Mouse (Mus musculus) frontal cortex, adult (tissue): ENCODE results near the gene Spink8.
"Not testable (repeated sequence)": the region's sequence is repeated elsewhere in the genome, so short reads cannot be mapped to it uniquely, and the experiment has no call there.

Source experiments
- ATAC-seq: cut with Nextera tagmentation; 2 replicates; pipeline ENCODE4 v1.9.2; 2017; ENCODE audit warnings: mild to moderate bottlenecking, moderate library complexity, mixed read lengths; ENCODE audit not compliant: low TSS enrichment

Spink8 gene

GRCm38 (mm10) chr9:109811980-109812379 lies at the start of gene Spink8:
Gene Spink8 (plus strand): TSS chr9:109812280.
- ATAC-seq = no peak

DNA sequence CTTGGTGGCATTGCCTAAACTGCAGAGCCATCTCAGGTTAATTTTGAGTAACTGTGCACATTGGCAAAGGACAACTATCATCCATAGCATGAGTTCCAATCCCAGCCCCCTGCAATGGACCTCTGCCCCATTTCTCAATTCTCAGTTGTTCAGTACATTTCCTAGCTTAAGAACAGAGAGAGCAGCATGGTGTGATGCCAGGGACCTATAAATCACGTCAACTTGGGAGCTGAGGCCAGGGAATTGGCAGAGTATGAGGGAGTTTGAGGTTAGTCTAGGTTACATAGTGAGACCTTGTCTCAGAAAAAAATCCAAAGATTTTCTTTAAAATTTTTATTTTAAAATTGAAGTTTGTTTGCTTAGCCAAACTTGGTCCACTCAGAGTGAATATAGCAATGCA lies 45.2 kb upstream of the Spink8 start:
- not testable (repeated sequence) for ATAC-seq

DNA sequence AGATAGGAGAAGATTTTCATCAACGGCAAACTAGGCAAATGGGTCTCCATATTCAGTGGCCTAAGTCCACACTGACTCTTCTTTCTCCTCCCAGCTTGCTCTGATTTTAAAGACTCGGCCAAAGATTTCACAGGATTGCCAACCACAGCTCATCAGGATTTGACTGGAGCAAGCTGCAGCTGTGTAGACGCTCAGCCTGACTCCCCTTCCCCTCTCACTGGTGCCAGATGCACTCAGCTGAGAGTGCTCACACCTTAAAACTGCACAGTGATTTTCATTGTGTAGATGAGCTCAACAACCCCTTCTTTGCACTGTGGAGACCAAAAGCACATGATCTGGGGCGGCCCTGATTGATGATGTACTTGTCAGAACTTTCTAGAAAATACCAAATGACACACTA lies 21.5 kb upstream of the Spink8 start, which contains the start of gene Fbxw27:
Gene Fbxw27, minus strand, starts transcription at position 101 of the 400 bp plus-strand sequence.
- not testable (repeated sequence) for ATAC-seq

- ATAC-seq = no peak
Measured at GRCm38 (mm10) chr9:109795221-109795620, 16.9 kb upstream of the Spink8 start.

DNA sequence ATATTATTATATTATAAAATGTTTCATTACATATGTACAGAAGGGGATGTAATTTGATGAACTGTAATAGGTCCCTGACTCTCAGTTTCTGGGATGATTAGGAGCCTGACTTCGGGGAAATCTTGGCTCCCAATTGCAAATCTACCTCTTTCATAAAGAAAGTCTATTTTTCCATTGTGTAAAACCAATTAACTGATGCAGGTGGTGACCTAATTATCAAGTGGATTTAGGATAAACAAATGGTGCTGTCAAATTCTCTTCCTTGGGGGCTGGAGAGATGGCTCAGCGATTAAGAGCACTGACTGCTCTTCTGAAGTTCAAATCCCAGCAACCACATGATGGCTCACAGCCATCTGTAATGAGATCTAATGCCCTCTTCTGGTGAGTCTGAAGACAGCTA lies 16.3 kb upstream of the Spink8 start:
- ATAC-seq = no peak

- 0 out of 2 replicates have a peak, but pooled peaks have one; percentile 50 for ATAC-seq
Measured at GRCm38 (mm10) chr9:109798051-109798450, 14.0 kb upstream of the Spink8 start.

DNA sequence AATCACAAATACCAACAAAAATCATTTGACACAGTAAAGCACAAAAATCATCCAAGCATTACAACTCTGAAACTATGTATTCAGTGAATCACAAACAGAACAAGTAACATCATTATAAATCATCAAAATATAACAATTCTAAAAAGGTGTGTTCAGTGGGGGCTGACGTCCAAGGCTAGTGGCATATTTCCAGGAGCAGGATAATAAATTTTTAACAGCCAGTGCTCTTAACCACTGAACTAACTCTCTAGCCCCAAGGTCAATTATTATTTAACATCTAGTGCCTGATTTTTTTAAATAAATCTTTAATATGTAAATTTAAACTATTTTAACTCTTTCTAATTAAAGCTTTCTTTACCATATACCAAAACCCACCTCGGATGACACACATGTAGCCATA lies 6.5 kb upstream of the Spink8 start:
- ATAC-seq = not testable (repeated sequence)

- no peak for ATAC-seq
Measured at GRCm38 (mm10) chr9:109806260-109806659, 5.8 kb upstream of the Spink8 start.

- ATAC-seq = no peak
Measured at GRCm38 (mm10) chr9:109806695-109807293, 5.3 kb upstream of the Spink8 start.

GRCm38 (mm10) chr9:109807898-109808297 lies 4.2 kb upstream of the Spink8 start:
- no peak for ATAC-seq

DNA sequence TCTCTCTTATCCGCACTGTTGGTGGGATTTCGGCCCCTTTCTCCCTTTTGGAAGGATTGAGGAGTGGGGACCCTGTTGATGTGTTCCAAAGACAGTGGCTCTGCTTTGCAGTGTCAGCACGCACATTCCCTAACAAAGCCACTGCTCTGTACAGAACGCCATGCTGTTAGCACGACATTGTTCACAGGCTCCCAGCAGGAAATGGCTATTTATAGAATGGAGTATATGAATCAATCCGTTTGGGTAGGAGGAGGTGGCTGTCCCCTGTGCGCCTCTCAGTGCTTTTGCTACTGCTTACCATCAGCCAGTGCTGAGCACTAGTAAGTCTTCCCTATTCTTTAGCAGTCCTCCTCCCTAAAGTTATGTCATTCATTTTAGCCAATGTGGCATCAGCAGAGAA lies 1.3 kb downstream of the Spink8 start:
- ATAC-seq = peak; percentile 92

DNA sequence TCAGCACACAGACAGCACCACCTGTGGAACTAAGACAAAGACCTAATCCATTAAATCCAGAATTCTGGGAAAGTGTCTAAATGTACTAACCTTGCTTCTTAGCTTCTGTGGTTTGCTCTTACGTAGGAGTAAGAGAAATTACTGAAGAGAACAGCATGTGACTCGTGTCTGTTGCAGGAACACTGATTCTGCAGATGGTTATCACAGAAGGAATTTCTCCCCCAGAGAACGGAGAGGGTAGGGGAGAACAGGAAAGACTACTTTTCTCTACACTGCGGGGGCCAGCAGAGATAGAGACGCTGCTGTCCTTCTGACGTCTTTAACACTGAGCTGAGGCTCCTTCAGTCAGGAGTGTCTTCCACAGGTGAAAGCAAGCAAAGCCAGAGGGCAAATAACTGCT lies 4.3 kb downstream of the Spink8 start:
- ATAC-seq = peak; percentile 38; the same call in 1 of the 2 replicates

DNA sequence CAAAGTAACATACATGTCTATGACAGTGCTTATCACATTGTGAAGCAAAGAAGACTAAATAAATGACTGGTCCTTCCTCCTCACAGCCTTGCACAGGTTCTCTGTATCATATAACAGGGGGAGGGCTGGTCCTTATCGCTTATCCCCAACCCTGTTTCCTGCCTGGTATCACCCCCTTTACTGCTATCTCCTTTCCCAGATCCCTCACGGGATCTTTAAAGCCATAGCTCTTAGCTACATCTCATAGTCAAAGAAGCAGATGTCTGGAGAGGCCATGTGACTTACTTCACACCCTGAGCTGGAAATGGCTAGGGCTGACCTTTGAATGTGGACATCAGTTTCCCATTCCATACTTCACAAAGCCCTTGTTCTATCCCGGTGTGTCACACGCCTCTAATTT lies 13.7 kb downstream of the Spink8 start:
- no peak for ATAC-seq

GRCm38 (mm10) chr9:109826181-109826580 lies 14.1 kb downstream of the Spink8 start:
- no peak for ATAC-seq

GRCm38 (mm10) chr9:109832391-109833087 lies 20.5 kb downstream of the Spink8 start, which contains the start of gene Nme6:
Gene Nme6 (plus strand): TSS chr9:109832749.
- peak; percentile 98 for ATAC-seq

GRCm38 (mm10) chr9:109833088-109833412 lies 21.0 kb downstream of the Spink8 start:
- no peak; the same call in none of the 2 replicates for ATAC-seq

GRCm38 (mm10) chr9:109849312-109849758 lies 37.3 kb downstream of the Spink8 start, which contains the start of gene Camp:
Gene Camp (minus strand): TSS chr9:109849617.
- no peak for ATAC-seq

DNA sequence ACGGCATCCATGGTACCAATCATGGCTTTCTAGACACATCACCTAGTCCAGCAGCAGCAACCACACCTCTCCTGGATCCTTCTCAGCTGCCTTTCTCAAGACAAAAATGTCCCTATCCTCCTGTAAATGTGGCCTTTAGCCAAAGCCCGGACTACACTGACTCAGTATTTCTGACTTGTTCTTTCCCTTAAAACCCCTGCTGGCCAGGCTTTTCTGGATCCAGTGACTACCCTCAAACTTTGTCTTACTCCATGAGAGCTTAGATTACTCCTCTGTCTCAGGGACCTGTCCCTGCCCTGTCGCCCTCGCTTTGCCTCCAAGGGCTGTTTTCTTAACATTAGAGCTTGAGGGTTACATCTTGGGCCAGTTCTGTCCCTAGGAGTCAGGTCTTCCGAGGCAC lies 38.0 kb downstream of the Spink8 start:
- ATAC-seq = no peak

- no peak for ATAC-seq
Measured at GRCm38 (mm10) chr9:109854341-109854740, 42.3 kb downstream of the Spink8 start.

DNA sequence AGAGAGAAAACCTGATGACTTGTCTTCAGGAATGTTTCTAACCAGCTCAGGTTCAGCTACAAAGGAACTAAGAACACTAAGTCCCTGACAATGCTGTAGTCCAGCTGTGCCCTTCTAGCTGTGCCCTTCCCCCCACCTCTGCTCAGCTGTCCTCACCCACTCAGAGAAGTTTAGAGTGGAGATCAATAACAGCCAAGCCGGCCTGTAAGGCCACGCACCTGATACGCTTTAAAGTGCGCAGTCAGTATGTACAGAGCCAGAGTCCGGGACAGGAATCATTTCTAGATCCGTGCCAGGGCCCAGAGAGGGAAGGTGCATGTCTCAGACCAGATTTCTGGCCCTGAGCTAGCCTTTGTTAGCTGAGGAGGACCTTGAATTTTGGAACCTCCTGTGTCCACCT lies 43.9 kb downstream of the Spink8 start:
- ATAC-seq = no peak

GRCm38 (mm10) chr9:109862397-109863044 lies 50.4 kb downstream of the Spink8 start:
- peak; percentile 72 for ATAC-seq

- no peak for ATAC-seq
Measured at GRCm38 (mm10) chr9:109863085-109863484, 51.0 kb downstream of the Spink8 start.

DNA sequence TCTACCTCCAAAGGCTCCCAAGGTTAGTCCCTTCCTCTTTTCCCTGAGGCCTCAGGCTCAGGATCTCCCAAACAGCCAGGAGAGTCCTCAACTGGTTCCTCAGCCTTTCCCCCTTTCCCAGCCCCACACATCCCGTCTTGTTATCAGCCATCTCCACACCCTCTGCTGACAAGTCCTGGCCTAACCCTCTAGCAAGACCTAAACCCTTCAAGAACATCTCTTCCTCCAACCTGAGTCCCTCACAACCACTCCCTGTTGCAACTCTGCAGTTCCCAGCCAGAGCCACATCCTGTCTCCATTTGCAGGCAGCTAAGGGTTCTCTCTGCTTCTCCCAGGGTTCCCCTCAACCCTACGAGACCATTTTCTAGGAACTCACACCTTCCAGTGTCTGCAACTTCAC lies 54.1 kb downstream of the Spink8 start:
- no peak for ATAC-seq
